Mouse (Mus musculus) lung, embryonic 16.5 days (tissue): ENCODE results near the gene Thg1l. TPM values are rescaled to one million over a fixed set of nuclear protein-coding genes. Genes with fewer than 3 reads are reported as not detected.
A peak's percentile ranks its signal among the peaks of the same experiment; 100 is the strongest.

Experiments
- ATAC-seq: fragments of 200-750 bp; cut with Nextera tagmentation; 2 replicates; pipeline ENCODE4 v1.8.0; 2017; ENCODE audit warnings: low read depth, mild to moderate bottlenecking, moderate library complexity
- H3K27ac ChIP-seq: fragments of 300-500 bp; sonication (generic); 2 replicates; pipeline ENCODE4 v1.5.1; 2014; ENCODE audit warnings: mild to moderate bottlenecking, control low read depth, low read length
- H3K27me3 ChIP-seq: fragments of 300-500 bp; sonication (generic); 2 replicates; pipeline ENCODE4 v1.6.1; 2014; ENCODE audit warnings: low read depth, low read length, mixed read lengths; ENCODE audit not compliant: control insufficient read depth, insufficient read depth
- H3K36me3 ChIP-seq: fragments of 300-500 bp; sonication (generic); 2 replicates; pipeline ENCODE4 v1.6.1; 2014; ENCODE audit warnings: low read length; ENCODE audit not compliant: control insufficient read depth, insufficient read depth
- H3K4me1 ChIP-seq: fragments of 300-500 bp; sonication (generic); replicated peaks from 2 replicates; pipeline ENCODE4 v1.6.1; 2014; ENCODE audit warnings: low read length, mixed read lengths; ENCODE audit not compliant: control insufficient read depth, insufficient read depth
- H3K4me2 ChIP-seq: fragments of 300-500 bp; sonication (generic); 2 replicates; pipeline ENCODE4 v1.6.1; 2014; ENCODE audit warnings: low read depth, low read length, control low read depth
- H3K4me3 ChIP-seq: fragments of 300-500 bp; sonication (generic); 2 replicates; pipeline ENCODE4 v1.5.1; 2014; ENCODE audit warnings: mild to moderate bottlenecking, low read length, control low read depth
- H3K9ac ChIP-seq: fragments of 300-500 bp; sonication (generic); 2 replicates; pipeline ENCODE4 v1.6.1; 2014; ENCODE audit warnings: low read length, control low read depth
- H3K9me3 ChIP-seq: fragments of 300-500 bp; sonication (generic); 2 replicates; pipeline ENCODE4 v1.6.1; 2016; ENCODE audit warnings: low read length; ENCODE audit not compliant: control insufficient read depth
- WGBS: fragments of 180-500 bp; shearing (Covaris S2); extraction: QIAGEN DNeasy Blood & Tissue Kit; methylation state at CpG from one replicate; pipeline ENCODE4 v1.1.7; 2014; 5-methylcytosine and 5-hydroxymethylcytosine counted together
- polyA plus RNA-seq: library from polyadenylated mRNA; unstranded; fragments of >200 nt; fragmentation: Nextera tagmentation; extraction: Ambion mirVana; gene quantifications from 2 replicates; pipeline ENCODE4 v1.2.1, GENCODE M21; 2015

Thg1l gene
- polyA plus RNA-seq, result 12.5 and 12.7 TPM in 2 replicates

GRCm38 (mm10) chr11:45955127-45955627 is at the start of gene Thg1l:
TSS of gene Thg1l (minus strand) at chr11:45955494.
- under 1% methylated on average over 32 of the region's 32 CpGs for WGBS
- no peaks in the 10 kb centered on the region for H3K9me3 ChIP-seq
- H3K4me1 ChIP-seq, result 0 out of 2 replicates have a peak, but pooled peaks cover 2% of the 10 kb centered on the region
- H3K36me3 ChIP-seq, result peaks cover 7% of the 10 kb centered on the region
- H3K9ac ChIP-seq, result peak within 1 kb of the TSS; percentile 69
- H3K27me3 ChIP-seq, result no peaks in the 10 kb centered on the region
- peak within 1 kb of the TSS; percentile 72 for H3K4me3 ChIP-seq
- H3K4me2 ChIP-seq, result peak within 1 kb of the TSS; percentile 54
- peak; percentile 99 for ATAC-seq
- peak within 1 kb of the TSS; percentile 65 for H3K27ac ChIP-seq

GRCm38 (mm10) chr11:45992087-45992486 is 36.8 kb upstream of the Thg1l start:
- H3K36me3 ChIP-seq, result no peaks in the 10 kb centered on the region

GRCm38 (mm10) chr11:45991604-45992003 is 36.3 kb upstream of the Thg1l start:
- Histone ChIP-seq H3K9ac (0 out of 2 replicates have a peak overlapping the region, but pooled peaks have one; percentile 2), H3K9me3 (no peaks in the 10 kb centered on the region), H3K4me2 (peak overlapping the region; percentile 60), H3K36me3 (no peaks in the 10 kb centered on the region), H3K4me3 (peak overlapping the region; percentile 40), H3K27ac (no peak overlapping the region), H3K27me3 (no peaks in the 10 kb centered on the region), H3K4me1 (peaks cover 3% of the 10 kb centered on the region; the same call in 1 of the 2 replicates)
- WGBS, result under 1% methylated on average over 16 of the region's 16 CpGs
- ATAC-seq, result peak; percentile 83

More at GRCm38 (mm10) chr11:45992087-45992486, 36.8 kb upstream of the Thg1l start:
- Histone ChIP-seq H3K4me1 (peaks cover 3% of the 10 kb centered on the region; the same call in 1 of the 2 replicates), H3K27ac (no peak overlapping the region), H3K4me2 (peak overlapping the region; percentile 60), H3K9me3 (no peaks in the 10 kb centered on the region), H3K4me3 (peak overlapping the region; percentile 40), H3K27me3 (no peaks in the 10 kb centered on the region), H3K9ac (0 out of 2 replicates have a peak overlapping the region, but pooled peaks have one; percentile 2)
- ATAC-seq, result no peak
- WGBS, result 48% methylated on average over 13 of the region's 13 CpGs

GRCm38 (mm10) chr11:45980893-45981253 is 25.6 kb upstream of the Thg1l start:
- Histone ChIP-seq H3K4me3 (peak overlapping the region; percentile 66), H3K36me3 (no peaks in the 10 kb centered on the region), H3K27me3 (no peaks in the 10 kb centered on the region; the same call in 1 of the 2 replicates), H3K27ac (no peak overlapping the region), H3K4me2 (peak overlapping the region; percentile 94), H3K9ac (peak overlapping the region; percentile 87), H3K9me3 (peaks cover 6% of the 10 kb centered on the region; the same call in 1 of the 2 replicates), H3K4me1 (peaks cover 4% of the 10 kb centered on the region; the same call in 1 of the 2 replicates)
- peak; percentile 36; the same call in 1 of the 2 replicates for ATAC-seq
- WGBS, result 38% methylated on average over 19 of the region's 19 CpGs

GRCm38 (mm10) chr11:45979946-45980892 is 24.9 kb upstream of the Thg1l start, which contains the start of gene Sox30:
TSS of gene Sox30 (plus strand) at chr11:45980310.
- 12% methylated on average over 75 of the region's 115 CpGs for WGBS
- Histone ChIP-seq H3K4me2 (peak within 1 kb of the TSS; percentile 94), H3K9ac (peak within 1 kb of the TSS; percentile 87), H3K27me3 (no peaks in the 10 kb centered on the region; the same call in 1 of the 2 replicates), H3K36me3 (no peaks in the 10 kb centered on the region), H3K4me3 (peak within 1 kb of the TSS; percentile 66), H3K9me3 (peaks cover 6% of the 10 kb centered on the region; the same call in 1 of the 2 replicates), H3K27ac (peak within 1 kb of the TSS; percentile 31; the same call in 1 of the 2 replicates), H3K4me1 (peaks cover 4% of the 10 kb centered on the region; the same call in 1 of the 2 replicates)
- ATAC-seq, result peak; percentile 93

GRCm38 (mm10) chr11:45976061-45976460 is 20.8 kb upstream of the Thg1l start:
- no peak overlapping the region for H3K4me2 ChIP-seq
- H3K27me3 ChIP-seq, result no peaks in the 10 kb centered on the region; the same call in 1 of the 2 replicates
- ATAC-seq, result no peak
- no peaks in the 10 kb centered on the region for H3K36me3 ChIP-seq
- H3K9ac ChIP-seq, result no peak overlapping the region
- peaks cover 4% of the 10 kb centered on the region; the same call in 1 of the 2 replicates for H3K4me1 ChIP-seq
- 71% methylated on average over 3 of the region's 3 CpGs for WGBS
- peaks cover 6% of the 10 kb centered on the region; the same call in 1 of the 2 replicates for H3K9me3 ChIP-seq
- H3K27ac ChIP-seq, result no peak overlapping the region
- H3K4me3 ChIP-seq, result no peak overlapping the region

- Histone ChIP-seq H3K4me1 (no peaks in the 10 kb centered on the region), H3K4me3 (no peak overlapping the region), H3K27me3 (no peaks in the 10 kb centered on the region; the same call in 1 of the 2 replicates), H3K4me2 (no peak overlapping the region), H3K9ac (no peak overlapping the region), H3K27ac (no peak overlapping the region), H3K36me3 (no peaks in the 10 kb centered on the region), H3K9me3 (peaks cover under 1% of the 10 kb centered on the region; the same call in 1 of the 2 replicates)
- no peak for ATAC-seq
- 83% methylated on average over 8 of the region's 8 CpGs for WGBS
Observed at GRCm38 (mm10) chr11:45974466-45974865, 19.2 kb upstream of the Thg1l start.

- Histone ChIP-seq H3K4me3 (no peak overlapping the region), H3K4me1 (no peaks in the 10 kb centered on the region), H3K9me3 (no peaks in the 10 kb centered on the region), H3K4me2 (no peak overlapping the region), H3K36me3 (no peaks in the 10 kb centered on the region), H3K9ac (no peak overlapping the region), H3K27ac (no peak overlapping the region), H3K27me3 (no peaks in the 10 kb centered on the region)
- no peak for ATAC-seq
- 73% methylated on average over 5 of the region's 5 CpGs for WGBS
Observed at GRCm38 (mm10) chr11:45973635-45974034, 18.3 kb upstream of the Thg1l start.

- Histone ChIP-seq H3K27me3 (no peaks in the 10 kb centered on the region), H3K9ac (no peak overlapping the region), H3K4me2 (no peak overlapping the region), H3K27ac (no peak overlapping the region), H3K9me3 (no peaks in the 10 kb centered on the region), H3K4me1 (no peaks in the 10 kb centered on the region), H3K36me3 (no peaks in the 10 kb centered on the region), H3K4me3 (no peak overlapping the region)
- WGBS, result 83% methylated on average over 3 of the region's 3 CpGs
- ATAC-seq, result no peak
Observed at GRCm38 (mm10) chr11:45968466-45968865, 13.2 kb upstream of the Thg1l start.
